Mouse (Mus musculus) kidney, adult 9 months (tissue): ENCODE data around the gene Zfp553.

Experiments used
- DNase-seq: peaks from one replicate; pipeline ENCODE4 v3.0.0; 2022

Zfp553 gene

DNA sequence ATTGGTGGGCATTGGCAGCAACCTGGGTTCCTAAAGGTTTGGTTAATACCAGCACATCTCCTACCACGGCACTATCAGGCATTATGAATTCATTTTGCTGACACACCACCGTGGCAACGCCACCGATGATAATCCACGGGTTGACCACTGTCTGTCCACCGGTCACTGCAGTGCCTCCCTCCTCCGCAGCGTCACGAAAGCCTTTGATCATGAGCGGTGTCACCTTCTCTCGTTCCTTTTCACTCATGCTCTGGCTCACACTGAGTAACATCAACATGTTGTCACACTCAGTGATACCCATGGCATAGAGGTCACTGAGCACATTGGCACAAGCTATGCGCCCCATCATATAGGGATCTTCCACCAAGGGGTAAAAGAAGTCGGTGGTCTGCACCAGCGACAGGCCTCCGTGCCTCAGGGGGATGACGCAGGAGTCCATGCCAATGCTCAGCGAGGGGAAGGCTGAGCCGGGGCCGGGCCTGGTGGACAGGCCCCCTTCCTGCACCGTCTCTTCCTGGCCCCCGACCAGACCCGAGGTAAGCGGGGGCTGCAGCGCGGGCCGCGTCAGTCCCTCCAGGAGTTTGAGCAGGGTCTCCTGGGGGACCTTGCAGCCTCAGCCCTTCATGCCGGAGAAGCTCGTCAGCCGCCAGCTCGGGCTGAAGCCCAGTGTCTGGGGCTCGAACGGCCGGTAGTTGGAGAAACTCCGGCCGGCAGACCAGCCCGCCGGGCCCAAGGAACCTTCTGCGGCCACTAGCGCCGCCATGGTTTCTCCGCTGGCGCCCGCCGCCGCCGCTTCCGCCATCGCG is 40.5 kb downstream of the Zfp553 start:
- DNase-seq = no peak

DNA sequence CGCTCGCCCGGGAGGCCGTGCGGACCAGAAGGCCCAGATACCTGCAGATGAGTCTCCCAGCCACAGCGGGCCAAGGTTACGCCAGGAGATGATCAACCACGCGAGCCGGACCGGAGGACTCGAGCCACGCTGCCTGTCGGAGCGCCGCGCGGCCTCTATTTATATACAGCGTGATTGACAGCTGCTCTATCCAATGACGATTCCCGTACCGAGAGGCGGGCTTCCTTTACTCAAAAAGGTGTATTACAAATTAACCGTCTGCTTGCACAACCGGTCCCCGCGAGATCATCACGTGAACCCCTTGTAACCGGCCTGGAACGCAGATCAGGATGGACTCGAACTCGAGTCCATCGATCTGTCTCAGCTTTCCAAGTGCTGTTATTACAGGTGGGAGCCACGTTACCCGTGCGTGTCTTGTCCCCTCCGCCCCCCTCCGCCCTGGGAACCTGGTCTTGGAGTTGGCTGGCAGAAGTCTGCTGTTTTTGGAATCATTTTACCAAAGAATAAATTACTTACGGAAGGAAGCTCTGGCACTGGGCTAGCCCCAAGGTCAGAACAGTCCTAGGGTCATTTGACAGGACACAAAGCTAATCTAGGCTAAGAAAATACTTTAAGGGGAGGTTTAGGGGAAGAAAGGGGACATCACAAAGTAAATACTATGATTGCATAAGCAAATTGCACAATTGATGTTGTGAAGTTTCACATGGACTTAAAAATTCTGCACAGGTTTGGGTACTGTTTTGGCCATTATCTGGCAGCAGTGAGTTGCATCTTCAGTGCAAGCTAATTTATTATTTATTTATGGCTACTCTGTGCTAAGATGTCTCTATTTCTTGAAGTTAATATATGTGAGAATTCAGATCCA is 41.3 kb downstream of the Zfp553 start, which contains the start of gene Sephs2:
Gene Sephs2 (minus strand): TSS at position 131 of the 865 bp plus-strand sequence.
- DNase-seq = peak; percentile 99

DNA sequence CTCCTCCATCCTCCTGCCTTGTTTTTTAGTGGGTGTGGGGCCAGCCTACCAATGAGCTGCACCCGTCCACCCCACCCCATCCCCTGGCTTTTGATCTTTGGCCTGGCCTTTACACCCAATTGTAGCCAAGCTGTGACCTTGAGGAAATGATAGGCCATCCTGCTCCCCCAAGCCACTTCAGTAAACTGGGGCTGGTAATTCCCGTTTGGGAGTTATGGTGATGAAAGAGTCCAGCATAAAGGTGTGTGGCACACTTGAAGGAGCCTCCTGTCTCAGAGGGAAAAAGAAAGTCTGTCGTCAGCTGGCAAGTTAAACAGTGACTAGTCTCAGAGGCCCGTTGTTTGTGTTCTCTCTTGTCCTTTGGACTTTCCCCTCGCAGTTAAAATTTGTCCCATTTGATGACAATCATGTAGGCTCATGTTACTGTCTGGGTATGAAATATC is 43.7 kb downstream of the Zfp553 start:
- DNase-seq = peak; percentile 93

DNA sequence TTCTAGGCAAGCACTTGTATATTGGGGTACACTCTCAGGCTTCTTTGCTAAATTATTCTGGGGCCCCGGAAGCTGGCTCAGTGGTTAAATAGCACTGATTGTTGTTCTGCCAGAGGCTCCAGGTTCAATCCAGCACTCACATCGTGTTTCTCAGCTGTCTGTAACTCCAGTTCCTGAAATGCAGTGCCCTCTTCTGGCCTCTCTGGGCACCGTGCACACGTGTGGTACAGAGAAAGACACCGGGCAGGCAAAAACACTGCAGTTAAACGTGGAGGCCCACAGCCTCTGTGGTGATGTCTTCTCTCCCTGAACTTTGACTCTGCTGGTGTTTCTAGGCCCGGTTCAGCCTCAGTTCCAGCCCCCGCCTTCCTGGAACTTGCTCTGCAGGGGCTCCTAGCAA is 45.5 kb downstream of the Zfp553 start:
- peak; percentile 81 for DNase-seq

DNA sequence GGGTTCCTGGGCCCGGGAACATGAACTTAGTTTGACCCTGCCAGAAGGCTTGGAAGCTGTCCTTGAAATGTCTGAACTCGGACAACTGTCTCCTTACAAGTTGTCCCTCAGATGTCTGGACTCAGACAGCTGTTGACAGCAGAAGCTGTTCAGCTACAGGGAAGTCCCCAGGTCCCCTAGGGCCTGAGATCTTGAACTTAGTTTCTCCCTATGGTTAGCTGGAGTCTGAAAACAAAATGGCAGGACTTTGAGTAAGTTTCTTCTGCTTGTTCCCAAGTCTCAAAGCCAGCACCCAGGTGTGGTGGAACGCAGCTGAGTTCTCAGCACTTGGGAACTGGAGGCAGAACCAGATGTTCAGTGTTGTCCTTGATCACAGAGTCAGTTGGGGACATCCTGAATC is 47.2 kb downstream of the Zfp553 start:
- DNase-seq = no peak

DNA sequence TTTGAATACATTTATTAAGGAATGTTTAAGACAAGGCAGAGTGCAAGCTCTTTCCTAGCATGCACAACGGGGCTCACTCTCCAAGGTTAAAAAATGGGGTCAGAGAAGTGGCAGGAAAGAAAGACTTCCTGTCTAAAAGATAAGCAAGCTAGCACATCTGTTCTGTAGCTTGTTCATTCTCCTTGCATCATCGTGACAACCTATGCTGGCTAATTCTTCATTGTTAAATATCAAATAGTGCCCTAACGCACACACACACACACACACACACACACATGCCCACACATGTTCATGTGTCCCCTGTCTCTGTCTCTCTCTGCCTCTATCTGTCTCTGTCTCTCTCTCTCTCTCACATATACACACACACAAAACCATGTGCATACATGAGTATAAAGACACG is 48.3 kb downstream of the Zfp553 start:
- no peak for DNase-seq

DNA sequence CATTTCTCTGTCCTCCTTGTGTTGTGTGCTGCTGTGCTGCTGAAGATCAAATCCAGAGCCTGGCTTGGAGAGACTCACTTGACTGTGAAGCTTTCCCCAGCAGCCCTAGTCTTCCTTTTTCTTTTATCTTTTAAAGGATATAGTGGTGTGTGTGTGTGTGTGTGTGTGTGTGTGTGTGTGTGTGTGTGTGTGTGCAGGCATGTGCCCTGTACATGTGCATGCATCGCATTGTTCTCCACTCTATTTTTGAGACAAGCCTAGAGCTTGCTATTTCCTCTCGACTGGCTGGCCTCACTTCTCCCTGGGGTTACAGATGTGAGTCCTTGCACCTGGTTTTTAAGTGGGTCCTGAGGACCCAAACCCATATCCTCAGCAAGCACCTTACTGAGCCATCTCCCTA is 49.3 kb downstream of the Zfp553 start:
- DNase-seq = no peak

DNA sequence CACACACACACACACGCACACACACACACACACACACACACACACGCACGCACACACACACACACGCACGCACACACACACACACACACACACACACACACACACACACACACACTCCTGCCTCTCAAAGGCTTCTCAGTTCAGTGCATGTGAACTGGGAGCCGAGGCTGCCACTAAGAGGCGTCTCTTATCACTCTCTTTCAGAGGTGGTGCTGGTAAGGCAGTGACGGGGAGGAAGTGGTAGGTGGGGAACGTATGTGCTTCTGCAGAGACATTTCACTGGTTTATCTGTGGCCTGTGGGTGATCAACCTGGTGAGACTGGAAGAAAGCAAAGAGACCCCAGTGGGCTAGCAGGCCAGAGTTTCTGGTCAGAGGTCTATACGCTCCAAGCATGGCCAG is 52.3 kb downstream of the Zfp553 start:
- DNase-seq = no peak
